Mouse (Mus musculus): ENCODE data around the gene Tnip1.
A peak's percentile ranks its signal among the peaks of the same experiment; 100 is the strongest.
"Not testable (repeated sequence)": the region's sequence is repeated elsewhere in the genome, so short reads cannot be mapped to it uniquely, and the experiment has no call there.

Gene Tnip1

GRCm38 (mm10) chr11:54971365-54972048 is 8.8 kb upstream of the Tnip1 start:
- no peak for DNase-seq

- no peak for DNase-seq
These were observed 2.5 kb upstream of the Tnip1 start for GRCm38 (mm10) chr11:54965234-54965633.

- no peak for DNase-seq
These were observed 796 bp downstream of the Tnip1 start for GRCm38 (mm10) chr11:54961921-54962320.

- no peak for DNase-seq
These were observed 1.4 kb downstream of the Tnip1 start for GRCm38 (mm10) chr11:54961164-54961850.

GRCm38 (mm10) chr11:54960251-54960650 is 2.5 kb downstream of the Tnip1 start:
- no peak for DNase-seq

- no peak for DNase-seq
These were observed 4.1 kb downstream of the Tnip1 start for GRCm38 (mm10) chr11:54958571-54959073.

- not testable (repeated sequence) for DNase-seq
These were observed 5.0 kb downstream of the Tnip1 start for GRCm38 (mm10) chr11:54957708-54958107.

GRCm38 (mm10) chr11:54956912-54957311 is 5.8 kb downstream of the Tnip1 start:
- DNase-seq, result no peak

- DNase-seq, result peak; percentile 98 to 99
These were observed 6.8 kb downstream of the Tnip1 start for GRCm38 (mm10) chr11:54955735-54956480.

- not testable (repeated sequence) for DNase-seq
These were observed 7.3 kb downstream of the Tnip1 start for GRCm38 (mm10) chr11:54955400-54955734.

- DNase-seq, result no peak
These were observed 8.0 kb downstream of the Tnip1 start for GRCm38 (mm10) chr11:54954716-54955115.

GRCm38 (mm10) chr11:54953993-54954446 is 8.7 kb downstream of the Tnip1 start:
- no peak for DNase-seq

- DNase-seq, result no peak
These were observed 10.1 kb downstream of the Tnip1 start for GRCm38 (mm10) chr11:54952651-54953050.

GRCm38 (mm10) chr11:54950684-54951083 is 12.0 kb downstream of the Tnip1 start:
- no peak for DNase-seq

- no peak for DNase-seq
These were observed 13.0 kb downstream of the Tnip1 start for GRCm38 (mm10) chr11:54949717-54950116.

- DNase-seq, result no peak
These were observed 18.0 kb downstream of the Tnip1 start for GRCm38 (mm10) chr11:54944702-54945101.

- no peak for DNase-seq
These were observed 22.7 kb downstream of the Tnip1 start for GRCm38 (mm10) chr11:54940056-54940455.

GRCm38 (mm10) chr11:54939501-54939900 is 23.2 kb downstream of the Tnip1 start:
- no peak for DNase-seq

GRCm38 (mm10) chr11:54936771-54937140 is 26.0 kb downstream of the Tnip1 start:
- DNase-seq, result no peak

- peak in 1 of 2 experiments; percentile 25 for DNase-seq
These were observed 26.5 kb downstream of the Tnip1 start for GRCm38 (mm10) chr11:54936035-54936770.

- DNase-seq, result no peak
These were observed 28.5 kb downstream of the Tnip1 start for GRCm38 (mm10) chr11:54934198-54934597.

GRCm38 (mm10) chr11:54932540-54932939 is 30.2 kb downstream of the Tnip1 start:
- no peak for DNase-seq
